8 mouse cellular contexts compared by ENCODE assay signal in genomic region chr9:56635121-56635497, GRCm38 (mm10).
DNase-seq lines count a peak whose midpoint lies in the region; ATAC-seq and TF ChIP-seq lines count a peak whose summit lies in the region.
"Had no signal": no experiment of that assay in that cellular context is flagged by ENCODE, and none has a peak within 500 bp of the region (broad histone marks: within the 10 kb centered on the region; RNA-seq: fewer than 3 reads in every experiment).

No protein-coding gene starts in this region.

- WGBS in spleen, adult 2 months: 2% methylated on average over 40 of the region's 40 CpGs
- under 1% methylated on average over 40 of the region's 40 CpGs for WGBS in heart, embryonic 12.5 days
- WGBS in midbrain, embryonic 16.5 days: under 1% methylated on average over 31 of the region's 40 CpGs

- peaks cover 9% of the 10 kb centered on the region for H3K27me3 ChIP-seq in spleen, adult 2 months (ENCODE audit: control insufficient read depth, insufficient read depth, low read length)
- H3K27me3 ChIP-seq in heart, embryonic 12.5 days (replicated peaks): peaks cover 76% of the 10 kb centered on the region
- H3K27me3 ChIP-seq in midbrain, embryonic 16.5 days (ENCODE audit: control insufficient read depth, insufficient read depth, low read depth, low read length): peaks cover 3% of the 10 kb centered on the region; the same call in 1 of the 2 replicates

- no peaks in the 10 kb centered on the region for H3K36me3 ChIP-seq in spleen, adult 2 months (ENCODE audit: control insufficient read depth, insufficient read depth, low read length)
- H3K36me3 ChIP-seq in heart, embryonic 12.5 days: no peaks in the 10 kb centered on the region
- H3K36me3 ChIP-seq in midbrain, embryonic 16.5 days (ENCODE audit: control insufficient read depth, insufficient read depth, low read length): no peaks in the 10 kb centered on the region

- H3K4me2 ChIP-seq in heart, embryonic 12.5 days: peak overlapping the region; percentile 97
- peak overlapping the region; percentile 91 for H3K4me2 ChIP-seq in midbrain, embryonic 16.5 days (ENCODE audit: low read length)

- H3K4me3 ChIP-seq in spleen, adult 2 months (ENCODE audit: extremely low read depth, insufficient read depth, insufficient read length): peak overlapping the region; percentile 29; the same call in 1 of the 2 replicates
- peak overlapping the region; percentile 60 for H3K4me3 ChIP-seq in heart, embryonic 12.5 days
- peak overlapping the region; percentile 89 for H3K4me3 ChIP-seq in midbrain, embryonic 16.5 days (ENCODE audit: low read depth, low read length)

- peak overlapping the region; percentile 77 for H3K9ac ChIP-seq in heart, embryonic 12.5 days
- H3K9ac ChIP-seq in midbrain, embryonic 16.5 days (ENCODE audit: low read depth, low read length): peak overlapping the region; percentile 99

- TF ChIP-seq CTCF in spleen, adult 2 months (IDR thresholded peaks at IDR 0.05; ENCODE audit: extremely low read depth, insufficient read depth, insufficient read length, insufficient replicate concordance): no peak

- TF ChIP-seq POLR2A in spleen, adult 2 months (IDR thresholded peaks at IDR 0.05; ENCODE audit: low read depth, low read length): no peak

- ATAC-seq in heart, embryonic 12.5 days (ENCODE audit: insufficient number of reproducible peaks, low FRiP score): peak; percentile 20
- ATAC-seq in midbrain, embryonic 16.5 days: peak; percentile 54

- no peak for DNase-seq in spleen, adult 2 months (ENCODE audit: low read depth in 1 of 2, low spot score in 2 of 2)
- no peak for DNase-seq in spleen, postnatal 36 days (ENCODE audit: low spot score in 2 of 2)
- peak; percentile 87 to 89 for DNase-seq in cerebellum, postnatal 10 days
- peak; percentile 59 to 69 for DNase-seq in kidney, postnatal 4 days
- no peak for DNase-seq in spleen, adult 12 weeks (ENCODE audit: low spot score)

- H3K27ac ChIP-seq in spleen, adult 2 months (ENCODE audit: insufficient read depth, low read length): no peak overlapping the region
- H3K27ac ChIP-seq in heart, embryonic 12.5 days (ENCODE audit: poor library complexity, severe bottlenecking): no peak overlapping the region
- H3K27ac ChIP-seq in midbrain, embryonic 16.5 days (ENCODE audit: low read length): peak overlapping the region; percentile 97
- H3K27ac ChIP-seq: macrophage had no signal

- peaks cover 5% of the 10 kb centered on the region; the same call in 1 of the 2 replicates for H3K4me1 ChIP-seq in spleen, adult 2 months (ENCODE audit: control insufficient read depth, insufficient read depth, insufficient read length)
- peaks cover 26% of the 10 kb centered on the region for H3K4me1 ChIP-seq in heart, embryonic 12.5 days (replicated peaks)
- H3K4me1 ChIP-seq in midbrain, embryonic 16.5 days (ENCODE audit: control insufficient read depth, insufficient read depth, low read length): peaks cover 33% of the 10 kb centered on the region

- no peaks in the 10 kb centered on the region for H3K9me3 ChIP-seq in heart, embryonic 12.5 days (replicated peaks)
- no peaks in the 10 kb centered on the region for H3K9me3 ChIP-seq in midbrain, embryonic 16.5 days (replicated peaks; ENCODE audit: control insufficient read depth, low read length, poor library complexity, severe bottlenecking)

Comparison
In these comparisons a context has a peak if more than half of its experiments do, and no peak if none do; other contexts are left out.
1. DNase-seq: peak in cerebellum, postnatal 10 days (2 of 2) and kidney, postnatal 4 days (2 of 2); none in spleen, adult 2 months (0 of 2), spleen, postnatal 36 days (0 of 2) and spleen, adult 12 weeks (single experiment).
2. H3K4me3 ChIP-seq: peak in every context shown above with its lines; median percentile 89 in midbrain, embryonic 16.5 days; 60 in heart, embryonic 12.5 days; 29 in spleen, adult 2 months.